Mouse (Mus musculus): ENCODE data around the gene Kcnc3.

The Kcnc3 gene

GRCm38 (mm10) chr7:44625241-44626067, 35.0 kb downstream of the Kcnc3 start:
- intact Hi-C loops (cut with DNase I) = no loop called here

- intact Hi-C loops (cut with DNase I) = no loop called here
Measured at GRCm38 (mm10) chr7:44626068-44626385, 35.6 kb downstream of the Kcnc3 start.

GRCm38 (mm10) chr7:44626966-44627365, 36.5 kb downstream of the Kcnc3 start:
- intact Hi-C loops (cut with DNase I) = no loop called here

DNA sequence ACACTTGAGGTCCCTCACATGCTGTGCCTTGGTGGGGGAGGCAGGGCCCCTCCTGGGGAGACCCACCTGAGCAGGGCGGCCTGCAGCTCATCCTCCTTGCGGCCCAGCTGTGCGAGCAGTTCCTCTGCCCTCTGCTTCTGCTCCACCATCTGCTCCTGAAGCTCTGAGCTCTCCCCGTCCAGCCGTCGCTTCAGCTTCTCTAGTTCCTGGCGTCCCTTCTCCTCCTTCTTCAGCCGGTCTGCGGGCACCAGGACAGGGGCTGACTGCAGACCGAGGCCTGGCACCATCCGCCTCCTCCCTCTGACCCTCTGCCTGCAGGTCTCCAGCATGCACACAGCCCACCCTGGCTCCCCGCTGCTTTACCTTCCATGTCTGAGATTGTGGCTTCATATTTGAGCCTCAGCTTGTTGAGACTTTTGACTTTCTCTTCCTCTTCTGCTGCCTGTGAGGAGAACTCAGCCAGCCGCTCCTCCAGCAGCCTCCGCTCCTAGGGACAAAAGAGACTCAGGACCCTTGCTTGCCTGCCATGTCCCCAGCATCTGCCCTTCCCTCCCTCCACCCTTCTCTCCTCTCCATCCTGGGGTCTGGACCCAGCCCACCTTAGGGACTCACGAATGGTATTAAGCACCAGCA, 38.1 kb downstream of the Kcnc3 start:
- intact Hi-C loops (cut with DNase I) = no loop called here

GRCm38 (mm10) chr7:44630437-44630836, 40.0 kb downstream of the Kcnc3 start:
- intact Hi-C loops (cut with DNase I) = no loop called here

- intact Hi-C loops (cut with DNase I) = no loop called here
Measured at GRCm38 (mm10) chr7:44632676-44633075, 42.2 kb downstream of the Kcnc3 start.

DNA sequence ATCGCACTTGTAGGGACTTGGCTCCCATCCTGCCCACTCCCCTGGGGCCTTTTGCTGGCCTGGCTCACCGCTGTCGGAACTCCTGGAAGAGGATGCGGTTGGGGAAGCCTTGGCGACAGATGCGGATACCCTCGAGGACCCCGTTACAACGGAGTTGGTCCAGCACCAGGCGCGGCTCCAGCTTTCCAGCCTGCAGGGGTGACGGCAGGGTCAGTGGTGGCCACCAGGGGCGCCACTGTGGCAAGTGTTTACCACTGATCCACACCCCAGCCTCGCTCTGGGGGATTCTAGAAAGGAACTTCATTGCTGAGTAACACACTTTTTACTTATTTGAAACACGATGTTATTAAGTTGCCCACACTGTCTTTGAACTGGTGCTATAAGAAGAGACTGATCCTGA, 42.9 kb downstream of the Kcnc3 start:
- intact Hi-C loops (cut with DNase I) = no loop called here

DNA sequence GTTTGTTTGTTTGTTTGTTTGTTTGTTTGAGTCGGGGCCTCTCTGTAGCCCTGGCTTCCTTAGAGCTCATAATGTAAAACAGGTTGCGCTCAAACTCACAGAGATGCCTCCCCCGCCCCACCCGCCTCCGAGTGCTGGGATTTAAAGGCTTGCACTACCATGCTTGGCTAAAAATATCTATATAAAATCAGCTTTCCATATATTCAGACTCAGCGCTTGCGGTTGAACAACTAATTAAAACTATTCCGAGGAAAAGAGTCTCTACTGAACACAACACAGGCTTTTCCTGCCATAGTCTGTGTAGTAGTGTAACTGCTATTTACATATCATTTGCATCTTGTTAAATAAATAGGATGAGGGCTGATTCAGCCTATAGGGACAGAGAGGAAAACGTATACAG, 46.2 kb downstream of the Kcnc3 start:
- intact Hi-C loops (cut with DNase I) = no loop called here

- intact Hi-C loops (cut with DNase I) = no loop called here
Measured at GRCm38 (mm10) chr7:44638663-44639062, 48.2 kb downstream of the Kcnc3 start.

GRCm38 (mm10) chr7:44640843-44641605, 50.6 kb downstream of the Kcnc3 start:
- intact Hi-C loops (cut with DNase I) = loop anchor here (10.0 kb wide), 1 partner anchor 56 kb away; no protein-coding TSS in a partner anchor

DNA sequence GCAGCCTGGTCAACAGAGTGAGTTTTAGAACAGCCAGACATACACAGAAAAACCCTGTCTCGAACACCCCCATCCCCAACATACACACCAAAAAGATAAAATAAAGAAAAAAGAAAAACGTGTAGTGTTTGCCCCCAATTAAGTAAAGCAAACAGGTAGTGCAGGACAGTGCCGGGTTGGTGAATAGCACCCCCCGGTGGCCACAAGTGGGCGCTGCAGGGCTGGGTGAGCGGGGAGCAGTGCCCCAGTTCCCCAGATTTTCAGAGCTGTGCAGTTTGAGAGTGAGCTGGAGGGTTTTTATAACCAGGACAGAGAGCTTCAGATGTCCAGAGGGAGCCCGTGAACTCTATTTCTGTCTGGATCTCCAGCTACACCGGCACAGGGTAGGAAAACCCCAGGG, 51.4 kb downstream of the Kcnc3 start:
- intact Hi-C loops (cut with DNase I) = loop anchor here (10.0 kb wide), 1 partner anchor 57 kb away; no protein-coding TSS in a partner anchor

GRCm38 (mm10) chr7:44645256-44645655, 54.8 kb downstream of the Kcnc3 start:
- intact Hi-C loops (cut with DNase I) = loop anchor here (10.0 kb wide), 1 partner anchor 60 kb away; no protein-coding TSS in a partner anchor

GRCm38 (mm10) chr7:44645951-44646350, 55.5 kb downstream of the Kcnc3 start:
- intact Hi-C loops (cut with DNase I) = loop anchor here (10.0 kb wide), 1 partner anchor 61 kb away; no protein-coding TSS in a partner anchor

DNA sequence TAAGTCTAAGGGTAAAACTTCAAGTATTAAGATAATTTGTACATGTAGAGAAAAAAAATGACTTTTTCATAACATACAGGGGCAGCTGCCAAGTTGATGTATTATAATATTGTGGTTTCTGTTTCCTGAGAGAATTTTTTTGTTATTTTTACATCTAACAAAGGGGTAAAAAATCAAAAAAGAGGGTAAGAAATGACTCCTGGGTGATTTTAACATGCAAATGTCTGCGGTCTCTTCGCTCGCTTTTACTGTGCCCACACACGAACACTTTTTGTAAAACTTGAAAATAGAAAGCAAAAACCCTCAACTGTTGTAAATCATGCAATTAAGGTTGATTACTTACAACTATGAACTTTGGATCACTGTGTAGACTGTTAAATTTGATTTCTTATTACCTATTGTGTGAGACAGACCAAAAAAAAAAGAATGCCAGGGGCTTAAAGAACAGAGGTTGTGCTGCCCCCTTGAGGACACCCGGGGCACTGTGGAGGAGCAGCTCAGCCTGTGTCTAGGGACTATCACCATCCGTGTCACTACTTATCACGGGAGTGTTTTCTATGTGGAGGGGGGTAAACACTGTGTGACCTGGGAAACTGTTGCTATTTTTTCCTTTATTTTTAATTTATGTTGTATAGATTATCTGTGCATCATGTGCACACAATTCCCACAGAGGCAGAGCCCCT, 56.7 kb downstream of the Kcnc3 start:
- intact Hi-C loops (cut with DNase I) = loop anchor here (10.0 kb wide), 1 partner anchor 62 kb away; no protein-coding TSS in a partner anchor

DNA sequence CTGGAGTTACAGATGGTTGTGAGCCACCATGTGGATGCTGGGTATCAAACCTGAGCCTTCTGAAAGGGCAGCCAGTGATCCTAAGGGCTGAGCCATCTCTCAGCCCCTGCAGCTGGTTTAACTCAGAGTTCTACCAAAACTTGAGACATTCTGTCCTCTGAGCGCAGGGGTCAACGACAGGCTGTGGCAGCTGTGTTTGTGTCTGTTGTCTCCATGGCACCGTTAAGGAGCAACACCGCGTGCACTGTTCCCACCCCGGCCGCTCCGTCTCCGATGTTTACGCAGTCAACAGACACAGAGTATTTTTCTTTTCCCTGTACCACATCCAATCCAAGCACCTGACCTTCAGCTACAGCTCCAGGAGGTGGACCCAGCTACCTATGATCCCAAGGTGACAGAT, 57.3 kb downstream of the Kcnc3 start:
- intact Hi-C loops (cut with DNase I) = loop anchor here (10.0 kb wide), 1 partner anchor 63 kb away; no protein-coding TSS in a partner anchor

- intact Hi-C loops (cut with DNase I) = loop anchor here (10.0 kb wide), 1 partner anchor 64 kb away; no protein-coding TSS in a partner anchor
Measured at GRCm38 (mm10) chr7:44649094-44649610, 58.7 kb downstream of the Kcnc3 start.

GRCm38 (mm10) chr7:44649990-44650389, 59.5 kb downstream of the Kcnc3 start:
- intact Hi-C loops (cut with DNase I) = loop anchor here (10.0 kb wide), 2 partner anchors 65 to 125 kb away; partner anchors contain the start of gene Mybpc2

GRCm38 (mm10) chr7:44651416-44651815, 61.0 kb downstream of the Kcnc3 start:
- intact Hi-C loops (cut with DNase I) = loop anchor here (10.0 kb wide), 1 partner anchor 127 kb away; the partner anchor contains the start of gene Mybpc2

GRCm38 (mm10) chr7:44653773-44654172, 63.3 kb downstream of the Kcnc3 start:
- intact Hi-C loops (cut with DNase I) = loop anchor here (10.0 kb wide), 1 partner anchor 129 kb away; the partner anchor contains the start of gene Mybpc2

Measured in adrenal gland (tissue).